Mouse (Mus musculus) 416B (cell line): ENCODE data around the gene Nr2f1.
"Not testable (repeated sequence)": the region's sequence is repeated elsewhere in the genome, so short reads cannot be mapped to it uniquely, and the experiment has no call there.

Experiments
- DNase-seq: peaks from one replicate; pipeline ENCODE4 v3.0.0; 2011; ENCODE audit warnings: low read depth

The Nr2f1 gene

DNA sequence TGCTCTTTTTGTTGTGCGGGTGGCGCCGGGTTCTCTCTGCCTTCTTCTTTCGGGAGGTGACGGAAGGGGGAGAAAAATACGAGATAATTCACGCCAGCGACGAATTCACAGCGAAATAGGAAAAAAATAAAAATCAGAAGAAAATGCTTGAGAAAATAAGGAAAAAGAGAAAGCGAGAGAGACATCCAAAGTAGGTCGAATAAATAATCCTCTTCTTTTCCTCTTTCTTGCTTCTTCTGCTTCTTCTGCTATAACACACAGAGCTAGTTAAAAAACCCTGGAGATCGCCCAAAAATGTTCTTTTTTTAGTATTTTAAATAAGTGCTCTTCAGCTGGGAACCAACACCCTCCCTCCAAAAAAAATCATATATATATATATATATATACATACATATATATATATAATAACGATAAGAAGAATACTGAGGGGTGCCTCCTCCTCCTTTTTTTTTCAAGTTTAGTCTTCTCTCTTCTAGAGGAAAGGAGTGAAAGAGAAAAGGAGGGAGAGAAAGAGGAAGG, at the start of gene Nr2f1:
Nr2f1 (minus strand) TSS at position 116 of the 519 bp plus-strand sequence.
- DNase-seq, result no peak

DNA sequence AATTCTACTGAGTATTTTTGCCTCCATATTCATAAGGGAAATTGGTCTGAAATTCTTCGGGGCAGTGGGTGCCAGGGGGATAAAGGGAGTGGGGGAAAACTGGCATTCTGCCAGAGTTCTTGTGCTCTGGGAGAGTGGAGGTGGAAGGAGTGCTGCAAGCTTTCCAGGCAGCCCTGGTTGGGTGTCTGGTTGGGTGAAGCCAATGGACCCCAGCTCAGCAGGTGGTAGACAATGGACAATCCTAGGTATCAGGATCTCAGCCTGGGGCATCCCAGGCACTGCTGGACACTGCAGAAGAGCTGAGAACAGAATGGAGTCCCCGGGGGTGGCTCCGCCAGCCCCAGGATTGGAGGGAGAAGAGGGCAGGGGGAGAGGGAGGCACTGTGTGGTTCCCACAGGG, 22.1 kb upstream of the Nr2f1 start:
- DNase-seq, result no peak

DNA sequence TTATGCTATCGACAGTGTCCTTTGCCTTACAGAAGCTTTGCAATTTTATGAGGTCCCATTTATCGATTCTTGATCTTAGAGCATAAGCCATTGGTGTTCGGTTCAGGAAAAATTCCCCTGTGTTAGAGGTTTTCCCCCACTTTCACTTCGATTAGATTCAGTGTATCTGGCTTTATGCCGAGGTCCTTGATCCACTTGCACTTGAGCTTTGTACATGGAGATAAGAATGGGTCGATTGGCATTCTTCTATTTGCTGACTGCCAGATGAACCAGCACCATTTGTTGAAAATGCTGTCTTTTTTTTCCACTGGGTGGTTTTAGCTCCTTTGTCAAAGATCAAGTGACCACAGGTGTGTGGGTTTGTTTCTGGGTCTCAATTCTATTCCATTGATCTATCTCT, 20.7 kb upstream of the Nr2f1 start:
- DNase-seq, result not testable (repeated sequence)

DNA sequence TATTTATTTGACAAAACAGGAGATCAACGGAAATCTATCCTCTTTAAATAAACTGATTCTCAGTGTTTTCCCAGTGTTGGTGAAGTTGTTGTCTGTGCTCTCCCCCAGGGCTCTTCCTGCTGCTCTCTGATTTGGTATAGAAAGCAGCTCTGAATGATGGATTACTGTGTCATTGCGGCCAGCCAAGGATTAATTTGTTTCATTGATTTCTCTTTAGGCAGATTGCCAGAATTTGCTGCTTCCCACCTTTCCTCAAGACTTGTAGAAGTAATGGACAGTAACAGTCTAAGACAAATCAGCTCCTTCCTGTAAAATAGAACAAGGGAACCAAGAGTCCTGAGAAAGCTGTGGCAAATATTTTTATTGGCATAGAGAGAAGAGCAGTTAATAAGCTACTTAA, 15.7 kb upstream of the Nr2f1 start:
- DNase-seq, result no peak

DNA sequence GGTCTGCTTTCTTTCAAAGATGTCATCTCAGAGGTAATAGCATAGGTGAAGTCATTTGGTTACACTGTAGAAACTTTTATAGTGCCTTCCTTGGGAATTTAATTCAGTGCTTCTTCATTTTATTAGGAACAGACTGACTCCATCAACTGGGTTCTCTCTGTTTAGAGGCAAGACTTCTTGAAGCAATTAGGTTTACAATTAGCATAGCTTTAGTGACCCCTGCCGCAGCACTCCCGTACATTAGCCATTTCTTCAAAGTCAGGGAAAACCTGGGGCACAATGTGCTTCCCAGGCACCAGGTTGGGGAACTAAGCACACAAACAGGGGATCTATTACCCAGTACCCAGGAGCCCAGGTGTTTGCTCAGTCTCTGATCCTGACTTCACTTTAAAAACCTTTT, 13.6 kb upstream of the Nr2f1 start:
- no peak for DNase-seq

DNA sequence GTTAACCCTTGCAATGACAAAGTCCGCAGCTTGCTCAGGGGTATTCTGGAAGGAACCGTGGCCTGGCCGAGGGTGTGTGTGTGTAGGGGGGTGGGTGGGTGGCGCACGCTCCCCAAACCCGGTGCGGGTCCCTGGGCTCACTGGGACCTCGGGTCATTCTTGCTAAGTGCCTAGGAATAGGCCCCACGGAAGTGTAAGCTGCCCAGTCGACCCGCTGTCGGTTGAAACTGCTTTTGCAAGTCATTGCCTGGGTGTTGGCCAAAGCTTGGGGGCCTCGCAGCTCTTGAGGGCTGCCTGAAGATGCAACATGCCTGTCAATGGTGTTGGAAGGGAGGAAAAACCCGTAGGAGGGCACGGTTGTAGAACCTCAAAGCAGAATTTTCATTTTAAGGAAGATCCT, 12.6 kb upstream of the Nr2f1 start:
- no peak for DNase-seq

DNA sequence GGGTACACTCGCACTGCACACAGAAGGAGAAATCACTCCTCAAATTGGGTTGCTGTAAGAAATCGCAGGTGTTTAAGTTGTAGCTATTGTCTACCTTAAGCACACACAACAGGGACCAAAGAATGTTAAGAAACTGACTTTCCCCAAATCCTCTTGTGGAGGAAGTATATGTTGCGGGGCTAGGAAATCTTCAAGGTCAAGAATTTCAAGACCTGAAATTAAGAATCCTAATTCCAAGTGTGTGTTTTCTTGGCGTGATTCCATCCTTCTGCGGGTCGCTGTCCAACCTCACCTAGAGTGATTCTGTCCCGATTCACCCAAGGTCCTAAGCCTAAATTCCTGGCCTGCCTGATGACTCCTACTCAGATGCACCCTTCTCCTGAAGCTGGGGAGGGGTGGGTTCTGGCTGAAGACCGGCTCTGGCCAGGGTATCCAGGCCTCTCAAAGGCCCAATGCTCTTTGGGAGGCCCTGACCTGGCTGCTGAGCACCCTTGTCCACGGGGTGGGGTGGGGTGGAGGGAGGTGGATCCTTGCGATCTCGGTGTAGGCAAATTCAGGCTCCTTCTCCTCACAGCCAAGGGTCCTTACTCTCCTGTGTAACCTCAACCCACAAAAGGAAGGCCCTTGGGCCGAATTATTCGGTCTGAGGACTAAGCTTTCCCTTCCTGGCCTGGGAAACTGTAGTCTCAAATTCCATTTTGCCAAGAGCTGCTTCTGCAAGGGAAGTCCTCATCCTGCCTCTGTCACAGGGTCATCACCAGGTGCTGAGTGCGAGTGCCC, 11.9 kb upstream of the Nr2f1 start:
- no peak for DNase-seq

DNA sequence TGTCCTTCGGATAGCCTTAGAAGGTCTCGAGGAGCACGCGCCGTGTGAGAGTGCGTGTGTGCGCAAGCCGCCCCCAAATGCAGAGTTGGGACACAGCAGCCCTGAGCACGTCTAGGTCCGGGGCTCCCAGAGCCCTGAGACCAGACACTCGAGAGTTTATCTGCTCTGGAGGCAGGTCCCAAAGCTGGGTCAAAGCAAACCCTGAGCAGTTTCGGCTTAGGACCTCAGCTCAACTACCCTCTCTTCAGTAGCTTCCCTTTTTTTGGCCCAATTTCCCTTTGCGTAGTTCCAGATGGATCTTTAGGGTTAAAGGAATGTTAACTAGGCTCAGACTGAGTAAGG, 11.2 kb upstream of the Nr2f1 start:
- DNase-seq, result no peak

DNA sequence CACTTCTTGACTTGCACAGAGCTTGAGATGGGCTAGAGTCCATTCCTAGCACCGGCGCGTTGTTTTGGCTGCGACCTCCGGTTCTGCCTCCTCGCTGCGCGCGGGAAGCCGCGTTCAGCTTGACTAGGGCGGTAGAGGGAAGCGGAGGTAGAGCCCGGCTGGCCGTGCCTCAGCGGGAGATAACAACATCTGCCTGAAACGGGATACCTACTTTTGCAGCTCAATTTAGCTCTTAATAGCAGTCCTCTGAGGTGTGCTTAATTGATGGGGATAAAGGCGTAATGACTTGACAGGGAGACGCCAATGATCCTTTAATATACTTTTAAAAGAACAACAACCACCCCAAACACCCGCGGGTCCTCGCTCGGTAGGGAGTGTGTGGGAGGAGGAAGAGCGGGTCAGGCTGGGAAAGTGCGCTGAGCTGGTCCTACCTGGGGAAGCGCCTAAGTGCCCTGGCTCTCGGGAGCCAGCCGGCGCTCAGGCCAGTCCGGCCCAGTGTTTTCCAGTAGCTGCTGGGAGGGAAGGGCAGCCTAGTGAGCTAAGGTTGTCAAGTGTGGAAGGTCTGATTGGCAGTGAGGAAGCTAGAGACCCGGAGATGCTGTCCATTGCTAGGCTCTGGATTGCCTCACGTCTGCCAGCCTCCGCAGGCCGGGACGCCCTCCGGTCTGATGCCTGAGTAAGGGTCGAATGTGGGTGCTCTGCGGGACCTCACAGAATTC, 10.6 kb upstream of the Nr2f1 start:
- no peak for DNase-seq

DNA sequence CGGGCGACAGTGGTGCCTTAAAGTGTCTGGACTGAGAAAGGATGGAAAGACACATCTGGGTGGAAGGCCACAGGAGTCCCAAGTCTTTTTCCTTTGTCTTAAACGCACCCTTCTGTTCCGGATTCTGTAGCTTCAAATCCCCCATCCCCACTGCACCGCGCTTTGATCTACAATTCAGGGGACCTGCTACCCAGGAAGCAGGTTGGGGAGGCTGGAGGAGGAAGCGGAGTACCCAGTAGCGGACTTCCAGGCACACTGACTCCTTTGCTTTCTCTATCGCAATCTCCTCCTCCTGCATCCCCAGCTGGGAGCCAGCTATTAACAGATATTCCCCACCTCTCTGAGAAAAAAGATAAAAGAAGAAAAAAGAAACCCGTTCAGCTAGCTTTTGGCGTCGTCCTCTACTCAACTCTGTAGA, 10.1 kb upstream of the Nr2f1 start:
- no peak for DNase-seq

DNA sequence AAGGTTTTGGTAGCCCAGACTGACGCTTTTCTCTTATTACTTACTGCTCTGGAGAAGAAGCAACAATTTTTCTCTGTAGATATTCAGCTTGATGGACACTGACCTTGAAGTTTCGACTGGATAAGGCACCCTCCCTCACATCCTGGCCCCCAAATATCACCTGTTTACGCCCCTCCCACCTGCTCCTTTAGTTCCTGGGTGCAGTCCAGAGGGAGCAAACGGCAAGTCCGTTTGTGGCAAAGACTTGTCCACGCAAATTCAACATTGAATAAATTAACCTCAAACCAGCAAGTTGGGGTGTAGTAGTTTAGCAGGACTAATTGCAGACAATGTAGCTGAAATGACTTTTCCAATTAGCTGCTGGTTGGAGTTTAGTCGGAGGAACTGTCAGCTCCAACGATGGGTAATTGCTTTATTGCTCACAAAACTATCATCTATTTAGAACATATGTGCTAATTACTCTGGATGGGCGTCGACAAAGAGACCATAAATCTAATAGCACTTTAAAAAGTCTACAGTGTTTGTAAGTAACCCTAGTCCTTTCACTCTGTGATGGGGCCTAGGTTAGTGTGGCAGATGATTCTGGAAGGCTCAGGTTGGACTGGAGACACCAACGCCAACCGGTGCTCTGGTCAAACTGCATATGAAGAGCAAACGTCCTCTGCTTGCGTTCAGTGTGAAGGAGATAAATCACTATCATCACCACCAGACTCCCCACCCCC, 9.3 kb upstream of the Nr2f1 start:
- DNase-seq, result no peak

DNA sequence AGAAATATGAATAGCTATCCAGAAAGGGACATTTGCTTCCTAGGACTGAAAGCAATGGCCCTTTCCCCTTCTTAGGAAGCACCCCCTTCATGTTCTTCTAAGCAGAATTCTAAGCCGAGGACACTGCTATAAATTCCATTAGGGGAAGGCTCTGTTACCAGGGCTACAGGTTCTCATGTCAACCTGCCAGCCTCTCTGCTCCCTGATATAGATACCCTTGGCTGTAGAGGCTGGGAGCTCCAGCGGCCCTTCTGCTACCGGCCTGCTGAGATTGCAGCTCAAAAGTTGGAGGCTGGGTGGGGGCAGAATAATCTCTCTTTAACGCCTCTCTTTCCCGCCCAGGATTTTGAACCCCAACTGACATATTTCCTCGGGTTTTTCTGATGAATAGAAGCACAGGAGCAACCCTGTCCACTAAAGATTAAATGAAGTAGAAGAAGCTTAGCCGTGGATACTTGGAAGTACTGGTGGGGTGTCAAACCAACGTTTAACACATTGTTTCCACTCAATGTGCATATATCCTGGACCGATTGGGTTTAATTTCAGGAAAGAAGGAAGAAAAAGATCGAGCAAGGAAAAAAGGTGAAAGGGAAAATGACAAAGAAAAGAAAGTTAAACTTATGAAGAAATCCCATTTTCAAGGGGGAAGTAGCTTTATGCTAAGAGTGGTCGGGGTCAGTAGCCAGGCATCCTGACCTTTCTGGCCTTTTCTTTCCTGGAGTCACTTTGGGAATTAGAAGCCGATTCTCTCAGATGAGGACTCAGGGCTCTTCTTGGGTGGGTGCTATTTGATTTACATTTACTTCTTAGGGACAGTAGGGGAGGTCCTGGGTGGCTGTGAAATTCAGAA, 8.5 kb upstream of the Nr2f1 start:
- no peak for DNase-seq

DNA sequence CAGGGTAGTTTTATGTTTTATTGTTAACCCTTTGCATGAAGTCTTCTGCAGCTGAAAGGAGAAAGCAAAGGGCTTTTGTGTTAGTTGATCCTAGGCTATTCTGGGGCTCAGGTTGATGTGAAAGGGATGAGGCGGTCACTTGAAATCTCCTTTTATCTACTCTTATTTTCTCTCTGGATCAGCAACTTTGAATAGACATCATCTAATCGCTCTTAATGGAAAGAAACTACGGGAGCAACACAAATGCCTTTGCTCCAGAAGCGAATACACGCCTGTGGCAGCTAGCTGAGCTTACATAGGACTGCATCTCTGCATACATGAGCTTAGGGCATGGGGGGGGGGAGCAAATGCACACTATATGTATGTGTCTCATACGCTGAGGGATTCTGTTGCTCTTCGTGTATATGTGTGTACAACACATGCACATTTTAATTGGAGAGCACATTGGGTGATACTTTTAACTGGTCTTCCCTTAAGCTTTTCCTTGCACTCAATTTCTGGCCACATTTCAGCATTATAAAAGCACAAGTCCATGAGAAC, 7.4 kb upstream of the Nr2f1 start:
- no peak for DNase-seq

DNA sequence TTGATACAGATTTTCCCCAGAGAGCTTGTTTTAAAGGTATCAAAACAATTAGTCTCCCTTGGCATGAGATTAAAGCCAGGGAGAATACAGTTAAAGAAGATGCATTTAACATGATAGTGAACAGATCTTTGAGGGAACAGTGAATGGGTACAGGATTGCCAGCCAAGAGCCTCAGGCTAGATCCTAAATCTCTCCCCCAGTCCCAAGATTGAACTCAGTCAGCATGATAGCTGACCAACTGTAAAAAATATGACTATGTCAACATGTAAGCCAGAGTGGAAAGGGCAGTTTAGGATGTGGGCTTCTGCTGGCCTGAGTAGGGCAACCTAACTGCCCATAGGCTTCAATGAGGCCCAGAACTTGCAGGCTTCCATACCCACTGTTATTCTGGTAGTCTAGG, 5.9 kb upstream of the Nr2f1 start:
- DNase-seq, result no peak

DNA sequence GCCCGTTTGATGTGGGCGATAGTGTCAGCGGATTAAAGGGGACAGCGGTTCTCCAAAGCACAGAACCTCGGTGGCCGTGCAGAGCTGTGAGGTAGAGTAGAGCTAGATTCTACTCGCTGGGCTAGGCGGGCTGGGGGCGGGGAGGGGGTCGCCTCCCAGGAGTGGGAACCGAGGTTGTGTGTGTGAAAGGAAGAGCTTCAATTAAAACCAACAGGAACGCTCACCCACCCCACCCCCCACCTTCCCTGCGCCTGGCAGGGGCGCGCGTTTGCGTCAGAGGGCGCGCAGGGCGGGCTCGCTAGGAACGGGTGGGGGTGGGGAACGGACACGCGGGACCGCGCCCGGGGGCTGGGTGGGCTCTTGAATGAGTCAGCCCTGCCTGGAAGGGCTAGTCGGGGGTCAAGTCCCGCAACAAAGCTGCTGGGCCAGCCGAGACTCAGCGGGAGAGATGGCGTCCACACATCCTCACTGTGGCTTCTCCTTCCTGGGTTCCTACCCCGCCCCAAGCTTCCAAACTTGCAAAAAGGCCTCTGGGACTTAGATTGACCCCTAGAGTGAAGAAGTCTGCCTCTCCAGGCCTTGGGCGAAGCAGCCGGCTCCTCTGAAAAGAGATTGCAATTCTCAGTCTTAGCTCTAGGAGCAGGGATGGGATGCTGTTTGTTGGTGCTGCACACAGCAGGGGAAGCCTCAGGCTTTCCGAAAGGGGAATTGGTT, 3.9 kb upstream of the Nr2f1 start:
- DNase-seq, result no peak

DNA sequence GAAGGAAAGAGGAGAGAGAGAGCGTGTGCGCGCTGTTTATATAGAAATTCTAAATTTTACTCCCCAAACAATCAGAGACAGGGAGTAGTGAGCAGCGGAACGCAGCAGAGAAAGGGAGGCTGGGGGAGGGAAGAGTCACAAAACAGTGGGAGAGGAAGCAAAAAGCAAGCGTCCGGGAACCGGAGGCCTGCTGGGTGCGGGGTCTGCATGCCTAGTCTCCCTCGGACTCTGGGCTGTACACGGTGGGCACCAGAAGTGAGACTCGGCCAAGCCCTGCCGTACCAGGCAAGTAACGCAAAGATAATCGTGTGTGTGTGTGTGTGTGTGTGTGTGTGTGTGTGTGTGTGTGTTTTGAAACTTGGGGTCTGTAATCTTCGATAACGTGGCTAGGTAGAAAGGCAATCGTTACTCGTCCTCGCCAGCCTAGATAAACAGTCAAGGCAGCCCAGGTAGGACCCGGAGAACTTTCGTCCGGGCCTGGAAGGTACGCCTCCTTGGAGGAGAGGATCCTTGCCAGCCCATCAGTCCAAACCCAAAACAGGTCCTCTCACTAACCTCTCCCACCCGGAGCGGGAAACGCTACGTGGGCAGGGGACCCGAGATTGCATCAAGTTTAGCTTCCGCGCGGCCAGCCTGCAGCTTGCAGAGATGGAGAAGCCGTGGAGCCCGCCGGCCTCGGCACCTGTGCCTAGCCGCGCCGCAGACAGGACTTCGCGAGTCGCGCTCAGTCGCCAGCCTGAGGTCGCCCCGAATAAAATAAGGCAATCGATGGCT, 3.2 kb upstream of the Nr2f1 start:
- no peak for DNase-seq

DNA sequence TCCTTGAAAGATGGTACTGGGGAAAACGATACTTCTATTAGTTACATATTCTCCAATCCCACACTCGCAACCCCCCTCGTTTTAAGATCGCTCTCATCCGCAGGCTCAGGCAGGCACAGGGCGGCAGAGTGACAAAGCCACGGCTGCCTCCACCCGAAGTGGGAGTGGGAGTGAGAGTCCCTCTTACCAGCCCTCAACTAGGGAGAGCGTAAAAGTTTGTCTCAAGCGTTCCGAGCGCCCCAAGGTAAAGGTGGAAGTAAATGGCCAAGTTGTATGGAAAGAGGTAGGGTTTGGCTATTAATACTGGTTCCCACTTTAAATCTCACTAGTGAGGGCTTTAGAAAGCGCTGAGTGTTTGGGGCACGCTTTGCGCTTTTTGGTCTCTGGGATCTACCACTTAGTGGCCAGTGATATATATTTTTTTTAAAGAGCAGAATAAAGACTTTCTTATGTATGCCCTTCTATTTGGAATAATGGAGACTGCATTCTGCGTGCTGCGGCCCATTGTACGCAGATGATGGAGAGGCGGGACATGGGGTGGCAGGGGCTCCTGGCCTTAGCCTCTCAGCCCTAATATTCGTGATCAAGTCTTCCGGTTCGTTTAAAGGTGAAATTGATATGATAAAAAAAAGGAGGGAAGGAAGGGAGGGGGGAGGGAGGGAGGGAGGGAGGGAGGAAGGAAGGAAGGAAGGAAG, 2.5 kb upstream of the Nr2f1 start:
- no peak for DNase-seq

DNA sequence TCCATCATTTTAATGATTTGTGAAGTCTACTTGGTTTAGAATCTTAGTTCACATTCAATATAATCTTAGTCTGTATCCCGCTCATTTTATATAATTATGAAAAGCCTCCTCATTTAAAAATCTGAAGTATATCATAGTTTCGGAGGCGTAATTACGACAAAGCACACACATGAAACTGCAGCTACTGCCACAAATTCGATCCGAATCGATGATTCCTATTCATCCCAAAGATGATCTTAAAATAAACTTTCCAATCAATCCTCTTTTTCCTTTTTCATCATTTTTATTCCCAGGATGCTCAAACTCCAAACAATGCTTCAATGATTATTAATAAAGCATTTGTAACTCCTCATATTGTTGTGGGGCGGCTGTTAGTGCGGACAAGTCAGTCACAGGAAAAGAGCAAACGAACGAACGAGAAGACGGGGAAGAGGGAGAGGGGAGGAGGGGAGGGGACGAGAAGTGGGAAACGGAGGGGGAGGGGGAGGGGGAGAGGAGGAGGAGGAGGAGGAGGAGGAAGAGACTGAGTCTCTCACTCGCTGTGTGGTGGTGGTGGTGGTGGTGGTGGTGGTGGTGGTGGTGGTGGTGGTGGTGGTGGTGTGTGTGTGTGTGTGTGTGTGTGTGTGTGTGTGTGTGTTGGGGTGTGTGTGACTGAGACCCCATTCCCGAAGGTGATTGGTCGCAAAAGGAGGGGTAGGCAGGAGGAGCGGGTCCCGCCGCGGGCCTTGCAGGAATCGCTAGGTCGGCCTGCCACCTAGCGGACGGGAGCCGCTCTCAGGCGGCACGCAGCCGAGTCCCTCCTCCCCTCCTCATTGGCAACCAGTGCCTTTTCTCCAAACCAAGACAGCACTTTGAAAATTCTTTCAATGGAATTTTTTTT, 1.7 kb upstream of the Nr2f1 start:
- DNase-seq, result peak; percentile 90

DNA sequence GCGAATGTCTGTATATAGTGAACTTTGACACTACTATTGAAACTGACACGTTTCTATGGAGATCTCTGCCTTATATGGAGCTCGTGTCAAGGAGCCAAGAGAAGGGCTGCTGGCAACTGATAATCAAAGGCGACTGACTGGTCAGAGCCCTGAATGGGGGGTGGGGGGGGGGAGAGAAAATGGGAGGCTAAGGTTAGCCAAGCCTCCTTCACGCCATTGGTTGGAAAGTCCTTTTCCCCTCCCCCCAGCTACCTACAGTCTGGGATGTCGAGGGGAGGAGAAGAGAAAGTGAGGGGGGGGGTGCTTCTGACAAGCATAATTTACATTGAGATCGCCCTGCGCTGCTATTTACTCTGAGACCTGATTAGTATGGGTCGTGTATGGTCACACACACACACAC, 850 bp upstream of the Nr2f1 start:
- DNase-seq, result peak; percentile 97
